Mouse (Mus musculus) liver, adult 2 months (tissue): ENCODE data around the gene Rhbdl3.

Experiments used
- CTCF ChIP-seq: fragments of 200-500 bp; IDR thresholded peaks from 2 replicates; pipeline ENCODE4 v1.5.1; 2011; ENCODE audit warnings: low read depth, low read length, control low read depth
- POLR2A ChIP-seq: fragments of 200-500 bp; IDR thresholded peaks from 2 replicates; pipeline ENCODE4 v1.6.1; 2011; ENCODE audit warnings: low read length, control low read depth; ENCODE audit not compliant: insufficient read depth; ENCODE audit errors: extremely low read depth

DNA sequence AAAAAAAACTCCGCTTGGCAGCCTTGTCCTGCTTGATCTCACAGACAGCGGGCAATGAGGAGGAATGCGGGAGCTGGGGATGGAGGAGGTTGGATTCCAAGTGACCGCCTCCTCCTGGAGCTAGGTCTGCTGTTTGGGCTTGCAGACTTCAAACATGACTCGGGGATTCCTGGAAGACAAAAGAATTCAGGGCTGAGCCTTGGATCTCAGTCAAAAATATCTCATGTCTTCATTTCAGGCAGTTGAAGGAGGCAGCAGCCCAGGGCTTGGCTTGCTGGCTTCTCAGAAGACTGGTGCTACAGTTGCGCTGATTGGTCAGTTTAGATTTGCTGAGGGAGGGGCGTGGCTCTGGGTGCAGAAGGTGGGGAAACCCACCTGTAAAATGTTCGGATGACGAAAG lies 5.6 kb upstream of the Rhbdl3 start:
- TF ChIP-seq CTCF (no peak), POLR2A (no peak)
